Mouse (Mus musculus): ENCODE results near the gene Nop14.

GRCm38 (mm10) chr5:34607100-34607880 lies 52.7 kb downstream of the Nop14 start:
- TF ChIP-seq CTCF (IDR thresholded peaks at IDR 0.05; ENCODE audit: borderline replicate concordance, insufficient read depth, low read length) (no peak), POLR2A (IDR thresholded peaks at IDR 0.05; ENCODE audit: low read depth, low read length) (no peak)

Data from embryonic fibroblast, embryonic 13.5 days (primary cell).